Mouse (Mus musculus) hindbrain, embryonic 15.5 days (tissue): ENCODE data around the gene Hmga1b. TPM values are rescaled to one million over a fixed set of nuclear protein-coding genes. Genes with fewer than 3 reads are reported as not detected.
"Not testable (repeated sequence)": the region's sequence is repeated elsewhere in the genome, so short reads cannot be mapped to it uniquely, and the experiment has no call there.

Experiments
- ATAC-seq: fragments of 200-750 bp; cut with Nextera tagmentation; 2 replicates; pipeline ENCODE4 v1.8.0; 2017; ENCODE audit warnings: low read depth, moderate number of reproducible peaks, moderate TSS enrichment; ENCODE audit not compliant: low FRiP score
- H3K27ac ChIP-seq: fragments of 300-500 bp; sonication (generic); replicated peaks from 2 replicates; pipeline ENCODE4 v1.5.1; 2015; ENCODE audit warnings: mild to moderate bottlenecking, inconsistent platforms
- H3K27me3 ChIP-seq: fragments of 300-500 bp; sonication (generic); 2 replicates; pipeline ENCODE4 v1.6.1; 2015; ENCODE audit warnings: control low read depth, inconsistent platforms
- H3K36me3 ChIP-seq: fragments of 300-500 bp; sonication (generic); 2 replicates; pipeline ENCODE4 v1.6.1; 2015; ENCODE audit warnings: control low read depth, inconsistent platforms
- H3K4me1 ChIP-seq: fragments of 300-500 bp; sonication (generic); replicated peaks from 2 replicates; pipeline ENCODE4 v1.6.1; 2015; ENCODE audit warnings: control low read depth, inconsistent platforms
- H3K4me2 ChIP-seq: fragments of 300-500 bp; sonication (generic); 2 replicates; pipeline ENCODE4 v1.6.1; 2015; ENCODE audit warnings: moderate library complexity, mild to moderate bottlenecking, inconsistent platforms
- H3K4me3 ChIP-seq: fragments of 300-500 bp; sonication (generic); 2 replicates; pipeline ENCODE4 v1.5.1; 2015; ENCODE audit warnings: mild to moderate bottlenecking, inconsistent platforms
- H3K9ac ChIP-seq: fragments of 300-500 bp; sonication (generic); 2 replicates; pipeline ENCODE4 v1.6.1; 2015; ENCODE audit warnings: inconsistent platforms
- H3K9me3 ChIP-seq: fragments of 300-500 bp; sonication (generic); 2 replicates; pipeline ENCODE4 v1.6.1; 2016; ENCODE audit warnings: control low read depth, inconsistent platforms
- WGBS: fragments of 180-500 bp; shearing (Covaris S2); methylation state at CpG from one replicate; pipeline ENCODE4 v1.1.7; 2015; 5-methylcytosine and 5-hydroxymethylcytosine counted together
- polyA plus RNA-seq: library from polyadenylated mRNA; unstranded; fragments of >200 nt; fragmentation: Nextera tagmentation; extraction: Ambion mirVana; gene quantifications from 2 replicates; pipeline ENCODE4 v1.2.1, GENCODE M21; 2015

The Hmga1b gene
- polyA plus RNA-seq, 1 experiment from 2014 or later, result 2.9 TPM

GRCm38 (mm10) chr11:120773463-120774190 is 11.0 kb downstream of the Hmga1b start:
- WGBS, result 85% methylated on average over 7 of the region's 7 CpGs

GRCm38 (mm10) chr11:120775774-120776469 is 13.3 kb downstream of the Hmga1b start:
- no peak overlapping the region for H3K4me2 ChIP-seq
- H3K27ac ChIP-seq, result no peak overlapping the region
- no peak overlapping the region for H3K9ac ChIP-seq
- no peak overlapping the region for H3K4me3 ChIP-seq
- 24% methylated on average over 15 of the region's 15 CpGs for WGBS
- peaks cover 10% of the 10 kb centered on the region; the same call in 1 of the 2 replicates for H3K36me3 ChIP-seq
- no peaks in the 10 kb centered on the region for H3K27me3 ChIP-seq
- ATAC-seq, result peak; percentile 89
- H3K9me3 ChIP-seq, result no peaks in the 10 kb centered on the region
- H3K4me1 ChIP-seq, result peaks cover 11% of the 10 kb centered on the region; the same call in 1 of the 2 replicates

More at GRCm38 (mm10) chr11:120773463-120774190, 11.0 kb downstream of the Hmga1b start:
- no peaks in the 10 kb centered on the region for H3K9me3 ChIP-seq
- H3K4me2 ChIP-seq, result no peak overlapping the region
- no peak overlapping the region for H3K27ac ChIP-seq
- no peak overlapping the region for H3K9ac ChIP-seq
- no peaks in the 10 kb centered on the region for H3K27me3 ChIP-seq
- no peaks in the 10 kb centered on the region for H3K36me3 ChIP-seq
- ATAC-seq, result no peak
- H3K4me3 ChIP-seq, result no peak overlapping the region
- peaks cover 11% of the 10 kb centered on the region; the same call in 1 of the 2 replicates for H3K4me1 ChIP-seq

DNA sequence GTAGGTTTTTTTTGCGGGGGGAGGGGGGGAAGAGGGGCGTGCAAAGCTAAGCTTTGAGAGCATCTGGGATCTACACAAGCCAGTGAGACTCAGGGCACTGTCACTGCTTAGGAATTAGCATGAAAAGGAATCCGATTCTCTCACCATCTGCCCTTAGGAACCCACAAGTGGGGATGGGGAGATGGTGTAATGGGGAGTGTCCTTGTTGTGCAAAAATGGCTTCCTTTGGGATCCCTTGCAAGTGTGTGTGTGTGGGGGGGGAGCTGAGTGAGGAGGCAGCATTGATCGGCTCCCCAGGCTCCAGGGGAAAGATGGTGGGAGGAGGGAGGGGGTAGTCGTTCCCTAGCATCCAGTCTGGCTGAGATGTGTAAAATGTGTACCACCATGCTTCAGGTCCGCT is 14.5 kb downstream of the Hmga1b start:
- no peak overlapping the region for H3K27ac ChIP-seq
- H3K9me3 ChIP-seq, result no peaks in the 10 kb centered on the region
- no peak overlapping the region for H3K4me2 ChIP-seq
- no peak for ATAC-seq
- WGBS, result 30% methylated on average over 6 of the region's 6 CpGs
- peaks cover 13% of the 10 kb centered on the region; the same call in 1 of the 2 replicates for H3K36me3 ChIP-seq
- peaks cover 12% of the 10 kb centered on the region for H3K4me1 ChIP-seq
- H3K27me3 ChIP-seq, result no peaks in the 10 kb centered on the region
- no peak overlapping the region for H3K9ac ChIP-seq
- no peak overlapping the region for H3K4me3 ChIP-seq

- H3K4me2 ChIP-seq, result no peak overlapping the region
- H3K36me3 ChIP-seq, result peaks cover 13% of the 10 kb centered on the region; the same call in 1 of the 2 replicates
- H3K4me3 ChIP-seq, result no peak overlapping the region
- H3K9ac ChIP-seq, result no peak overlapping the region
- 81% methylated on average over 1 of the region's 1 CpGs for WGBS
- H3K27ac ChIP-seq, result no peak overlapping the region
- ATAC-seq, result no peak
- H3K9me3 ChIP-seq, result no peaks in the 10 kb centered on the region
- no peaks in the 10 kb centered on the region for H3K27me3 ChIP-seq
- H3K4me1 ChIP-seq, result peaks cover 29% of the 10 kb centered on the region
Measured at GRCm38 (mm10) chr11:120779876-120780275, 17.3 kb downstream of the Hmga1b start.

- H3K27ac ChIP-seq, H3K9me3 ChIP-seq, ATAC-seq, H3K4me2 ChIP-seq, H3K9ac ChIP-seq, H3K4me3 ChIP-seq, H3K27me3 ChIP-seq: not testable (repeated sequence)
- peaks cover 17% of the 10 kb centered on the region for H3K36me3 ChIP-seq
- peaks cover 37% of the 10 kb centered on the region for H3K4me1 ChIP-seq
- 98% methylated on average over 6 of the region's 6 CpGs for WGBS
Measured at GRCm38 (mm10) chr11:120781361-120781760, 18.8 kb downstream of the Hmga1b start.

- H3K36me3 ChIP-seq, result peaks cover 36% of the 10 kb centered on the region
- ATAC-seq, result peak; percentile 13; the same call in 1 of the 2 replicates
- 2% methylated on average over 28 of the region's 42 CpGs for WGBS
Measured at GRCm38 (mm10) chr11:120783426-120784063, 21.0 kb downstream of the Hmga1b start.

GRCm38 (mm10) chr11:120784064-120784791 is 21.6 kb downstream of the Hmga1b start, which contains the start of the genes Rfng and Gps1:
Gene Rfng (minus strand): TSS chr11:120784207.
Gene Gps1 (plus strand): TSS chr11:120784272.
- ATAC-seq, result peak; percentile 88
- peaks cover 39% of the 10 kb centered on the region for H3K36me3 ChIP-seq
- H3K27ac ChIP-seq, result peak within 1 kb of the TSS; percentile 89
- H3K27me3 ChIP-seq, result no peaks in the 10 kb centered on the region
- H3K4me3 ChIP-seq, result peak within 1 kb of the TSS; percentile 98
- peaks cover 31% of the 10 kb centered on the region for H3K4me1 ChIP-seq
- H3K9me3 ChIP-seq, result no peaks in the 10 kb centered on the region
- 0% methylated on average over 103 of the region's 107 CpGs for WGBS
- H3K9ac ChIP-seq, result peak within 1 kb of the TSS; percentile 99
- peak within 1 kb of the TSS; percentile 87 for H3K4me2 ChIP-seq

More at GRCm38 (mm10) chr11:120783426-120784063, 21.0 kb downstream of the Hmga1b start:
- peaks cover 31% of the 10 kb centered on the region for H3K4me1 ChIP-seq
- H3K9ac ChIP-seq, result peak overlapping the region; percentile 99
- H3K27ac ChIP-seq, result peak overlapping the region; percentile 89
- H3K27me3 ChIP-seq, result no peaks in the 10 kb centered on the region
- H3K9me3 ChIP-seq, result no peaks in the 10 kb centered on the region
- H3K4me2 ChIP-seq, result peak overlapping the region; percentile 87
- peak overlapping the region; percentile 98 for H3K4me3 ChIP-seq

DNA sequence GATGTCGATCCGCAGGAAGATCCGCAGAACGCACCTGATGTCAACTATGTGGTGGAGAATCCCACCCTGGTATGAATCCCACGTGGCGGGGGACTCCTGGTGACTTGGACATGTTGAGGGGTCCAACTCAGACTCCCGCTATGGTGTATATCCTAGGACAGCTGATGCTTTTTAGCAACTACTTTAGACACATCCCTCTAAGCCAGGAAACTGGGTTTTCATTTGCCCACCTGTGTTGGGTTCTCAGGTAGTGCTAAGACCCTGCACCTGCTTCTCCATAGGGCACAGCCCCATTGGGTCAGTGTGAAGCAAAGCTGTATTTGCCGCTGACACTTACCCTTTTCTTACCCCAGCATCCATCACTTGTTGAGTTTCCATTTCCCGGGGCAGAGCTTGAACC is 22.6 kb downstream of the Hmga1b start:
- Histone ChIP-seq H3K4me2 (peak overlapping the region; percentile 87), H3K4me1 (peaks cover 31% of the 10 kb centered on the region), H3K27me3 (no peaks in the 10 kb centered on the region), H3K9ac (peak overlapping the region; percentile 99), H3K36me3 (peaks cover 41% of the 10 kb centered on the region), H3K9me3 (no peaks in the 10 kb centered on the region), H3K27ac (no peak overlapping the region), H3K4me3 (peak overlapping the region; percentile 98)
- WGBS, result 36% methylated on average over 9 of the region's 9 CpGs
- no peak for ATAC-seq

GRCm38 (mm10) chr11:120788460-120788859 is 25.9 kb downstream of the Hmga1b start:
- not testable (repeated sequence) for H3K4me3 ChIP-seq, H3K27ac ChIP-seq, H3K9me3 ChIP-seq, ATAC-seq, H3K4me2 ChIP-seq, H3K27me3 ChIP-seq, H3K9ac ChIP-seq
- 91% methylated on average over 10 of the region's 10 CpGs for WGBS
- H3K4me1 ChIP-seq, result peaks cover 16% of the 10 kb centered on the region
- peaks cover 60% of the 10 kb centered on the region for H3K36me3 ChIP-seq

- Histone ChIP-seq H3K9me3 (no peaks in the 10 kb centered on the region), H3K4me2 (no peak overlapping the region), H3K27me3 (no peaks in the 10 kb centered on the region), H3K4me3 (no peak overlapping the region), H3K9ac (no peak overlapping the region), H3K4me1 (peaks cover 18% of the 10 kb centered on the region), H3K27ac (no peak overlapping the region), H3K36me3 (peaks cover 60% of the 10 kb centered on the region)
- 86% methylated on average over 4 of the region's 4 CpGs for WGBS
- ATAC-seq, result no peak
Measured at GRCm38 (mm10) chr11:120789355-120789754, 26.8 kb downstream of the Hmga1b start.

DNA sequence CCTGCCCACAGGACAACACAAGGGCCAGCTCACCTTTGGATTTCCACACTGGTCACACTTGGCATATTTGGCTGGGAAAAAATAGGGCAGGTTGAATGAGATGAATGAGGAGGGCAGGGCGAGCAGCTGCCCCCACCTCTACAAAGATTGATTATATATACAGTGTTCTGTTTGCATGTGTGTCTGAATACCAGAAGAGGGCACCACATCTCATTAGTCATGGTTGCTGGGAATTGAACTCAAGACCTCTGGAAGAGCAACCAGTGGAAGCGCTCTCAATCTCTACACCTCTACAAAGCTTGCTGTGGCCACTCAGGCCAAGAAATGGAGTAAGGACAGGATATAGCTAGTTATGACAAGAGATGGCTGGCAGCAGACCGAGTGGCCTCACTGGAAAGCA is 27.2 kb downstream of the Hmga1b start:
- H3K9ac ChIP-seq, result no peak overlapping the region
- no peak overlapping the region for H3K4me3 ChIP-seq
- 93% methylated on average over 3 of the region's 3 CpGs for WGBS
- H3K4me1 ChIP-seq, result peaks cover 20% of the 10 kb centered on the region
- no peak overlapping the region for H3K4me2 ChIP-seq
- ATAC-seq, result no peak
- peaks cover 60% of the 10 kb centered on the region for H3K36me3 ChIP-seq
- no peak overlapping the region for H3K27ac ChIP-seq
- no peaks in the 10 kb centered on the region for H3K27me3 ChIP-seq
- H3K9me3 ChIP-seq, result no peaks in the 10 kb centered on the region
